Mouse (Mus musculus) adrenal gland, postnatal 36 days (tissue): ENCODE data around the gene Ncor2. TPM values are rescaled to one million over a fixed set of nuclear protein-coding genes. Genes with fewer than 3 reads are reported as not detected.

Experiments
- DNase-seq, 2 experiments: peaks; one replicate each; pipeline ENCODE4 v3.0.0; 2021; ENCODE audit warnings: mixed read lengths in 1 of 2
- total RNA-seq, 2 experiments: library from RNA; stranded (reverse); gene quantifications; 2 replicates each; pipeline ENCODE4 v1.2.3; 2021

The Ncor2 gene
- total RNA-seq, 2 experiments from 2014 or later = 217 to 310 TPM

DNA sequence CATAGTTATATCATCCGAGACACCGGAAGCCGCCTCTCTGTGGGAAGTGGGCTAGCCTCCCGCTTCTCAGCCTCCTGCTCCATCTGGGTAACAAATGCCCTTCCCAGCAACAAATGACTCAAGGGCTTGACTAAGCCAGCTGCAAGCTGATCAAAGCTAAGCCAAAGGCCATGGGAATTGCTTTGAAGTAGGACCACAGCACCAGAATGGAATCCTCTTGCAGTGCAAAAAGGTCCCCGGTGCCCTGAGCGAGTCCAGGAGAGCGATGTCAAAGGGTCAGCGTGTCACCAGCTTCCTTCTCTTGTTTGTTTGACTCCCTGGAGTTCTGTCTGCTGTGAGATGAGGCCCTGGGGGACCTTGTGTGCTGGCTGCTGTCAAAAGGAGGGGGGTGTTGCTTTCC, 209.2 kb downstream of the Ncor2 start:
- peak; percentile 67 to 74 for DNase-seq

Other genes starting within 250 kb of the Ncor2 start
- 1 to 10 TPM; 3.2 to 7.7 TPM for gene Rflna, start 176.0 kb downstream of the Ncor2 start, total RNA-seq
- 1,000 to 10,000 TPM; 1,867 to 4,652 TPM for gene Scarb1, start 161.9 kb upstream of the Ncor2 start, total RNA-seq
- gene Gm10382, start 210.1 kb upstream of the Ncor2 start, total RNA-seq = under 1 TPM; 0.23 to 0.40 TPM
- gene Ubc, start 211.0 kb upstream of the Ncor2 start, total RNA-seq = 1,000 to 10,000 TPM; 1,428 to 1,489 TPM